Mouse (Mus musculus) cortical plate, adult 2 months (tissue): ENCODE measurements around the gene Schip1.

Source experiments
- CTCF ChIP-seq: fragments of 200-500 bp; IDR thresholded peaks from 2 replicates; pipeline ENCODE4 v1.5.1; 2011; ENCODE audit warnings: mild to moderate bottlenecking, control low read depth, low read length; ENCODE audit not compliant: insufficient read depth; ENCODE audit errors: extremely low read depth
- POLR2A ChIP-seq: fragments of 200-500 bp; IDR thresholded peaks from 2 replicates; pipeline ENCODE4 v1.6.1; 2011; ENCODE audit warnings: mild to moderate bottlenecking, low read length, control low read depth; ENCODE audit not compliant: insufficient read depth; ENCODE audit errors: extremely low read depth

DNA sequence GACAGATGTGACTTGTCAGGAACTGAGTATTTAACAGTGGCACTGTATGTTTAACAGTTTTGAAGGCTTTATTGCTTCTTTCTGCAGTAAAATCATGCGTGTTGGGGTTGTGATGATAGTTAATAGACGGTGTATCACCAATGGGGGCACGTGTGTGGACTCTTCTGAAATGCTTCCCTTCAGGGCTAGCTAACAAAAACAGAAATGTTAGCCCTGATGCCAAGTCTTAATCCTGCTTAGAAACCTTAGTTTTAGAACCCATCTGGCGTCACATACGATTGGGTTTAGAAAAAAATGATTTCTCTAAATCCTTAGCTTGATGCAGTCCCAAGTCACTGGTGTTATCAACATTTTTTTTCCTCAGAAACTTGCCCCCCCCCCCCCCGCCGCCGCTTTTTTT lies 509.5 kb downstream of the Schip1 start:
- TF ChIP-seq POLR2A (no peak), CTCF (no peak)
